Mouse (Mus musculus) megakaryocyte, embryonic 14.5 days (primary cell): Measurements from ENCODE around the gene Hhat.

Source experiments
- FLI1 ChIP-seq: IDR thresholded peaks from 2 replicates; pipeline ENCODE4 v1.6.1; 2012; ENCODE audit warnings: low read length, inconsistent platforms, mixed read lengths
- GATA1 ChIP-seq: IDR thresholded peaks from 3 replicates; pipeline ENCODE4 v1.6.1; 2012; ENCODE audit warnings: mixed read lengths, low read length, inconsistent platforms, borderline replicate concordance

- no peak for TF ChIP-seq GATA1
- no peak for TF ChIP-seq FLI1
Observed at GRCm38 (mm10) chr1:192481446-192481845, 289.6 kb downstream of the Hhat start.
